Mouse (Mus musculus): ENCODE data around the gene Olig3.

- TF ChIP-seq CTCF (IDR thresholded peaks at IDR 0.05) (no peak), POLR2A (IDR thresholded peaks at IDR 0.05; ENCODE audit: insufficient read depth, low read depth, low read length) (no peak)
These were observed 13.8 kb downstream of the Olig3 start for GRCm38 (mm10) chr10:19370146-19370545.

All from heart, adult 2 months (tissue).